Mouse (Mus musculus) lung, adult 2 months (tissue): ENCODE results near the gene Slc6a19.

Source experiments
- CTCF ChIP-seq: fragments of 200-500 bp; IDR thresholded peaks from 2 replicates; pipeline ENCODE4 v1.5.1; 2011; ENCODE audit warnings: mild to moderate bottlenecking, low read length, control low read depth; ENCODE audit not compliant: insufficient read depth
- POLR2A ChIP-seq: fragments of 200-500 bp; IDR thresholded peaks from 2 replicates; pipeline ENCODE4 v1.6.1; 2011; ENCODE audit warnings: low read depth, mild to moderate bottlenecking, control low read depth, low read length, borderline replicate concordance; ENCODE audit errors: extremely low read depth

GRCm38 (mm10) chr13:73713204-73713603, 8.5 kb upstream of the Slc6a19 start:
- no peak for TF ChIP-seq POLR2A
- no peak for TF ChIP-seq CTCF
